Mouse (Mus musculus) urinary bladder, postnatal 25 days (tissue): ENCODE data around the gene Nupl1.

Source experiments
- DNase-seq: peaks from one replicate; pipeline ENCODE4 v3.0.0; 2022; ENCODE audit warnings: low spot score

Gene Nupl1

GRCm38 (mm10) chr14:60251281-60252003, at the start of gene Nupl1, which contains the start of gene Gm49336:
Gene Nupl1, minus strand, starts transcription at chr14:60251431.
Gene Gm49336, minus strand, starts transcription at chr14:60251507.
- DNase-seq = peak; percentile 95

- DNase-seq = no peak
Measured at GRCm38 (mm10) chr14:60301024-60301423, 49.8 kb upstream of the Nupl1 start.

- no peak for DNase-seq
Measured at GRCm38 (mm10) chr14:60300224-60300991, 49.2 kb upstream of the Nupl1 start.

GRCm38 (mm10) chr14:60295531-60295930, 44.3 kb upstream of the Nupl1 start:
- no peak for DNase-seq

GRCm38 (mm10) chr14:60290363-60290762, 39.1 kb upstream of the Nupl1 start:
- DNase-seq = no peak

GRCm38 (mm10) chr14:60286194-60286863, 35.1 kb upstream of the Nupl1 start:
- DNase-seq = peak; percentile 18

GRCm38 (mm10) chr14:60275301-60276276, 24.4 kb upstream of the Nupl1 start:
- no peak for DNase-seq

GRCm38 (mm10) chr14:60273346-60273745, 22.1 kb upstream of the Nupl1 start:
- DNase-seq = no peak

- no peak for DNase-seq
Measured at GRCm38 (mm10) chr14:60269333-60269732, 18.1 kb upstream of the Nupl1 start.

- DNase-seq = peak; percentile 89
Measured at GRCm38 (mm10) chr14:60264990-60265876, 14.0 kb upstream of the Nupl1 start, which contains the start of gene Mtmr6. Gene Mtmr6, plus strand, starts transcription at chr14:60265228.

GRCm38 (mm10) chr14:60262316-60262715, 11.1 kb upstream of the Nupl1 start:
- DNase-seq = no peak

- DNase-seq = no peak
Measured at GRCm38 (mm10) chr14:60257851-60258250, 6.6 kb upstream of the Nupl1 start.

GRCm38 (mm10) chr14:60257101-60257500, 5.9 kb upstream of the Nupl1 start:
- DNase-seq = no peak

- no peak for DNase-seq
Measured at GRCm38 (mm10) chr14:60256356-60256755, 5.1 kb upstream of the Nupl1 start.

- DNase-seq = no peak
Measured at GRCm38 (mm10) chr14:60254774-60255173, 3.5 kb upstream of the Nupl1 start.

GRCm38 (mm10) chr14:60253466-60253865, 2.2 kb upstream of the Nupl1 start:
- no peak for DNase-seq

GRCm38 (mm10) chr14:60252004-60253000, 1.1 kb upstream of the Nupl1 start:
- no peak for DNase-seq

GRCm38 (mm10) chr14:60250879-60251278, 352 bp downstream of the Nupl1 start:
- no peak for DNase-seq

- no peak for DNase-seq
Measured at GRCm38 (mm10) chr14:60250366-60250765, 865 bp downstream of the Nupl1 start.
